Mouse (Mus musculus) right cerebral cortex, postnatal 10 days (tissue): ENCODE data around the gene Cfap69.

Experiments
- DNase-seq, 2 experiments: peaks; one replicate each; pipeline ENCODE4 v3.0.0; 2021; ENCODE audit warnings: low spot score in 2 of 2

Cfap69 gene

GRCm38 (mm10) chr5:5657932-5658331, 6.1 kb downstream of the Cfap69 start:
- no peak for DNase-seq

DNA sequence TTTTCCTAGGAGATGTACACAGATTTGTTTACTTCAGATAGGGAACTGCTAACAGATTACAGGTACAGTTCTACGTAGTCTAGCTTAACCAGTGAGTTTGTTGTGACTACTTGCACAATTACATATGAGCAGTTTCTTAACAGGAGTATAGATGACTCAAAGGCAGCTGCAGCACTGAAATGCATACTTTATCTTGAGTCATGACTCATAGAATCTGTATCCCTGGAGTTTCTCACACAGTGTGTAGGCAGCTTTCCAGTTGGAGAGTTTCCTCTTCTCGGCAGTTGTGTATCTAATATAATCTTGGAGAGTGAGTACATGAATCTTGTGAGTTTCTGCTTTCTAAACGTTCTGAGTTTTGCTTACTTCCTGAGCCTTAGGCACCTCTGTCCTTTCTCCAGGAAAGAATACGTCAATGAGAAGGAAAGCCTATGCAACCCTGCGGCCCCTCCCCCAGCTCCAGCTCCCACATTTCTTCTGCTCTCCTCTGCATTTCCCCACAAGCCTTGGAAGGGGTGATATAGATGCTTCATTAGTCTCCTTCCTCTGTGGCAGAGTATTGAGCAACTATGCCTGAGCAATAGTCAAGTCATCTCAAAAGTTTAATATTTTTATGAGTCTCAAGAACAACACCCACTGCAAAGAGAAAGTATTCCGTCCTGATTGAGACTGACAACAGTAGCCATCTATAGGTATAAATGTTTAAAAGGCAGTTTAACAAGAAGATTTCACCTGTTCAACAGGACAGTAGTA, 15.0 kb downstream of the Cfap69 start:
- DNase-seq = peak; percentile 63 to 66

GRCm38 (mm10) chr5:5646173-5646572, 17.9 kb downstream of the Cfap69 start:
- DNase-seq = no peak

DNA sequence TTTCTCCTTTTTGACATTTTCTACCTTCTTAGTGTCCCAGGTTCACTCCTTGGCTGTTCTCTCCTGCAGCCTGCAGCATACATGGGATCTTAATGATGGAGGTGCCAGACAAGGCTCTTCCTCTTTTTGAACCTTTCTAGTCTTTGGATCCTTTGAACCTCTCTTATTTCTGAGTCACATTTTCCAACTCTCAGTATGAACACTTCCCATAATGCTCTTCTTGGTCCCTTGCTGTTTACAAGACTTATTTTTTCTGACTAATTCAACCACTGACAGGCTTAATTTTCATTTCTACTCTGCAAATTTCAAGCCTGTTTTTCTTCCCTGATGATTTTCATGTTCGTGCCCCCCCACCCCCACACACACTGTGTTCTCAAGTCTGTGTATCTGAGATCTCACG, 25.5 kb downstream of the Cfap69 start:
- DNase-seq = no peak

GRCm38 (mm10) chr5:5625491-5625890, 38.5 kb downstream of the Cfap69 start:
- DNase-seq = no peak

DNA sequence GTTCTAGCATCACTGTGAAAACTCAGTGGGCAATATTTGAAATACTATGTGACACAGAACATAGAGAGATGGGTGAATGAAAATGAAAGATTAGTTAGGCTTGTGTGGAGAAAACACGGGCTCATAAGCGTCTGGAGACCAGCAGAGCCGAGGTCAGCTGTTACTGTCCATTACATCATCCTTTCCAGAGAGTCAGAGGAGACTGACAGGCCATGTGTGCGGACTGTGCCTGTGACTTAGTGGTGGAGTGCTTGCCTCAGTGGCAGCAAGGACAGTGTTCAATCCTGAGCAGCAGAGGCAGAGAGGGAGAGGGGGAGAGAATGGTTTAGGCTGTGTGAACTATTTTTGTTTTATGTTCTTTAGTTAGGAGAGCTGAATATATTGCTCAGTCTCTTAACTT, 45.7 kb downstream of the Cfap69 start:
- no peak for DNase-seq

DNA sequence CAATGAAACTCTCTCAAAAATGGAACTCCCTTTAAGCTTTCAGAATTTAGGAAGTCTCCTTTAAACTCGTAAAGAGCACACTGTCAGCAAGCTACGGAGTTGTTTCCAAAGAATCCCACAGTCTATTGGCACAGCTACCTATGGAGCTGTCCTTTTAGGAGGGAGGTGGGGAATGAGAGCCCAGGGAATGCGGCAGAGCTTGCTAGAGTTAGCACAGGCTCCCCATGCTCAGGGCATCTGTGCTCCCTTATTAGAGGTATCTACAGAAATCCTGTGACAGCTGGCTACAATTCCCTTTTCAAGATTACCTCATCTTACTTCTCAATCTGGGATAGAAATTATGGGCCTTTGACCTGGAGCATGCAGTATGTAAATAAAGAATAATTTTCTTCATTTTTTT, 53.5 kb downstream of the Cfap69 start:
- no peak for DNase-seq

DNA sequence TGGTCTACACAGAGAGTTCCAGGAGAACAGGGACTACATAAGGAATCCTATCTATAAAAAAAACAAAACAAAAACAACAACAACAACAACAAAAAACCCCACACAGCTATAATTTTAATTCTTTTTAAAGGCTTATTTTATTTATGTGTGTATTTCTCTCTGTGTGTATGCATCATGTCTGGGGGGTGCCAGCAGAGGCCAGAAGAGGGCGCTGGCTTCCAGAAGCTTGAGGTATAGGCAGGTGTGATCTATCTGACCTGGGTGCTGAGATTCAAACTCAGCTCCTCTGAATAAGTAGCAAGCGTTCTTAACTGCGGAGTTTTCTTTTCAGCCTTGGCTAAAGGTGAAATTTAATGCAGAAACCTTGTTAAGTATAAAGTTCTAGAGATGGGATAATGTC, 76.4 kb downstream of the Cfap69 start:
- DNase-seq = no peak

DNA sequence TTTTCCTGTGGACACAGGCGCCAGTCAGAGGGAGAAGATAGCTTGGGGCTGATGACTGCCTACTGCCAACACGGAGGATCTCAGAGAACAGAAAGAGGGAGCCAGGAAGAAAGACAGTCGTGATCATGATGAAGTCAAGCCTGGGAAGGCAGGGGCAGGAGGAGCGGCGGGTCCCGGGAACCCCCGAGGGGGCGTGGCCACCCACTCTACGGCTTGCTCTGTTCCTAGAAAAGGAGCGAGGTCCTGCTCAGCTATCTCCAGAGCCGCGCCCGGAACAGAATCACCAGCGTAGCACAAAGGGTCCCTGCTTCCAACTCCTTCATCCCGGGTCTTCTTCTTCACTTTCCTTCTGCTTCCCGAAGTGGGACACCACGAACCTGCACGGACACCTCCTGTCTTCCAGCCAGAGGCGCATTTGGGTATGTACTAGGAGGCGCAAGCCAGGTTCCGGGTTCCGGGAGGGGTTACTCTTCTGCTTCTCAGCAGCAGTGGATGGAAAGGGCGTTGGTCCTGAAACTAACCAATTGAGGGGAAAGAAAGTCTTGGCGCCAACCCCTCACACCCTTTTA, 90.2 kb downstream of the Cfap69 start, which contains the start of gene Gm8773:
Gene Gm8773 (plus strand): TSS at position 51 of the 569 bp plus-strand sequence.
- DNase-seq = peak; percentile 30 to 36

DNA sequence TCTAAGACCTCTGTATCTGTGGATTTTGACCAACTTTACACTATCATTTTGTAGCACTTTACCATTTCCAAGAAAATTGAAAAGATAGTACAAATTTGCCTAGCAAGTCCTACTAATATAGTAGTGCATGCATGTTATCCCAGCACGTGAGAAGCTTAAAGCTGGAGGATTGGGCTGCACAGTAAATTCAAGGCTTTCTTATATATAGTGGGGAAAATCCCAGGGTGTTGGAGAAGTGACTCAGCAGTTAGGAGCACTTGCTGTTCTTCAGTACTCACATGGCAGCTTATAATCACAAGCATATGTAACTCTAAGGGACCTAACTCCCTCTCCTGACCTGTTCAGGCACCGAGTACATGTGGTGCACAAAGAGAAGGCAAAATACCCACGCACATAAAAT, 101.6 kb downstream of the Cfap69 start:
- DNase-seq = no peak

DNA sequence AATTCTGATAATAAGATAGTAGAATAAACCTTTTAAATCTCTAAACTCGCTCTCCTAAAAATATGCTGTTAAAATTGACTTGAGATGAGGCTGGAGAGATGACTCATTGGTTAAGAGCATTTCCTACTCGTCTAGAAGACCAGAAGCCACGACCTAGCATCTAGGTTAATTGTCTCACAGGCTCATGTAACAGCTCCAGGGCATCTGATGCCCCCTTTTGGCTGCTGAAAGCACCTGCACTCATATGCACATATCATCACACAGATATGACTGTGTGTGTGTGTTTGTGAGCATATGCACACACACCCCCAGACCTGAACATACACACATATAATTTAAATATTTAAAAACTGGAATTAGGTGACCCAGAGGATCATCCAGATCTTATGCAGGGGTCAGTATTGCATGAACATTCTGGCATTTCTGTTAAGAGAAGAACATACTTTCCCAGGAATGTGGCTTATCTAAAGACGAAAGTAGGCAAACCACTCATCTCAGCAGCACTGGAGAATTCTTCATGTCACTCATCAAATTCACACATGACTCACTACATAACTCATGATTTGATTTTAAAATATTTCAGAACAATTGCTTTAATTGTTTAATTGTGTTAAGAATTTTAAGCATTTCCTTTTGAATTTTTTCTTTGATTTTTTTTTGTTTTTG, 102.9 kb downstream of the Cfap69 start:
- no peak for DNase-seq

DNA sequence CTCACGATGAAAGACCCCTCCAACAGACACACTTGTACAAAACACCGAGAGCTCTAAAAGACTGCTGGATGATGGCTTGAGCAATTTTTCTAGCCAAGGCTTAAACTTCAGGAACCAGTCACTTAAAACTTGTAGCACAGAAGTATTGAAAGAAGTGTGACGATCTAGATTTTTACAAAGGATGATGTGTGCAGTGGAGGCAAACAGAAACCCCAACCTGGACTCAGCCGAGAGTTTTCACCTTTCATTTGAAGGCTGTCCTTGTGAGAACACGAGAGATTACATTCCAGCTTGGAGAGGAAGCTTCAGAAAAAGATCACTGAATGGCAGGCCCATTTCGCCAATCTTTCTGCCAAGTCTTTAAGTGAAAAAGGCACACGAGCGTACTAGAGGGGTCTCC, 104.2 kb downstream of the Cfap69 start:
- no peak for DNase-seq

DNA sequence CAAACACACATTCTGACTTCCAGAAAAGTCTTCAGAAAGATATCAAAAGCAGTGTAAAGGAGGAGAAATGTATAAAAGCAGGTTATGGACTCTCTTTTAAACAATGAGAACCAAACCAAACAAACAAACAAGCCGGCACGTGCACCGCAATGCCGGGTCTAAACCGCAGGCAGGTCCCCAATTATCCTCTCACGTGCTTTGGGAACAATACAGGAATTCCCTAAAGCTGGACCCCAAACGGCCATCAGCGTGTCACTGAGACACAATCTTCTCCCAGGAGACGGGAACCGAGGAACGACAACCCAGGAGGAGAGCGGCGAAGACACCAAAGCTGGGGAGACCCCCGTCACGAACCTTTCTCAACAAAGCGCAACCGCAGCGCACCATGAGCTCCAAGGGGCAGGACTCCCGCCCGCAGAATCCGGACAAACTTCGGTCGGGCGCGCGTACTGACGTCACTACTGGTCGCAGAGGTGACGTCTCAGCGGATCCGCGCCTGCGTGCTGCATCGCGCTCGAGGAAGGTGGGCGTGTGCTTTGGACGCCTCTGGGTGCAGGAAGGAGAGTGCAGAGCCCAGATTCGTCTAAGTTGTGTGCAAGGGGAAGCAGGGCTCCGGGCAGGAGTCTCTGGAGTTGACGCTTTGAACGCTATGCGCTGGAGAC, 104.8 kb downstream of the Cfap69 start, which contains the start of gene Gtpbp10:
Gene Gtpbp10 (minus strand): TSS at position 460 of the 662 bp plus-strand sequence.
- peak; percentile 95 to 96 for DNase-seq

DNA sequence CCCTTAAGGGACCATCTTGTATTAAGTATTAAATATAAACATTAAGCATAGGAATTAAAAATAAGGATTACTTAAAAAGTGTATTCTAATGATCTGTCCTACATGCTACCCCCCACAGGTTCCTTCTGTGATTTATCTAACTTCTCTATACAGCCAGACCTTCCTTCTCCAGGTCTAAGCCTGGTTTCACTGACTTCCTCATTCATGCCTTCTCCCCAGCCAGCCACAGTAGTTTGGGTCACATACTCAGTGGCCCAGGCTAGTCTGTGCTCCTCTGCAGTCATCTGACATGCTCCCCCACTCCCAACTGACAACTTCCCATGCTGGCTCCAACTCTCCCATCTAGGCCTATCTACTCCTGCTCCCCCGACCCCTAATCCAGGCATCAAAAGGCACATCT, 112.9 kb downstream of the Cfap69 start:
- DNase-seq = no peak

GRCm38 (mm10) chr5:5540385-5540784, 123.7 kb downstream of the Cfap69 start:
- no peak for DNase-seq

GRCm38 (mm10) chr5:5539771-5540170, 124.3 kb downstream of the Cfap69 start:
- DNase-seq = no peak

DNA sequence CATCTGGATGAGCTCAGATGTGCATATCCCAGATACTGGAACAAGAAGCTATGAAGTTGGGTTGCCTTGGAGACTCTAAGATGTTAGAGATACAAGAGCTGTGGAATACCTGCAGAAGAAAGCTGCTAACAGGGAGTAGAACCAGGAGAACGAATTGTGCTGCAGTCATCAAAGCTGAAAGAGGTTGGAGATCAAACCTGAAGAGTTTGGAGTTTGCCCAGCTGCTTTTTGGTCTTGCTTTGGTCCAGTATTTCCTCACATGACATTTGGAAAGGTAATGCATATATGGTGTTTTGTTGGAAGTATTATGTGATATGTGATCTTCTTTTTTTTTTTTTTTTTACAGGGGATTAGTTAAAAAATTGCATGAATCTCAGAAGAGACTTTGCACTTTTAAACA, 127.9 kb downstream of the Cfap69 start:
- DNase-seq = no peak

- DNase-seq = no peak
Measured at GRCm38 (mm10) chr5:5533656-5534420, 130.2 kb downstream of the Cfap69 start.
